Mouse (Mus musculus) right cerebral cortex, postnatal 10 days (tissue): Measurements from ENCODE around the gene Ccdc146.
"Not testable (repeated sequence)": the region's sequence is repeated elsewhere in the genome, so short reads cannot be mapped to it uniquely, and the experiment has no call there.

Experiments used
- DNase-seq, 2 experiments: peaks; one replicate each; pipeline ENCODE4 v3.0.0; 2021; ENCODE audit warnings: low spot score in 2 of 2

The Ccdc146 gene

DNA sequence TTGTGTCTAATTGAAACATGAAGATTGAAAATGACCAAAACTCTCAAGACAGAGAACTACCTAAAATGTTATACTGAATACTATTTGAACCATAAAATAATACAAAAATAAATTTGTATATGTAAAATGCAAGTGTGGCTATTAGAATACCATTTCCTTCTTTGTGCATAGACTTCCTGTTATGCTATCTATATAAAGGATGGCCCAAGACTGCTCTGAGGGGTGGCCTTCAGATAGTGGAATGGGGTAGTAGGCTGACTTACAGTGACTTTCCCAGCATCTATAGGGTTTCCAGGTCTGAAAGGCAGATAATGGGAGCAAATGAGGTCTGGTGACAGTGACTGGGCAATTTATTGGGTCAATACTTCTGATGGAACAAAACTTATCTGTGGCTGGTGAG, 37.1 kb downstream of the Ccdc146 start:
- DNase-seq, result no peak

DNA sequence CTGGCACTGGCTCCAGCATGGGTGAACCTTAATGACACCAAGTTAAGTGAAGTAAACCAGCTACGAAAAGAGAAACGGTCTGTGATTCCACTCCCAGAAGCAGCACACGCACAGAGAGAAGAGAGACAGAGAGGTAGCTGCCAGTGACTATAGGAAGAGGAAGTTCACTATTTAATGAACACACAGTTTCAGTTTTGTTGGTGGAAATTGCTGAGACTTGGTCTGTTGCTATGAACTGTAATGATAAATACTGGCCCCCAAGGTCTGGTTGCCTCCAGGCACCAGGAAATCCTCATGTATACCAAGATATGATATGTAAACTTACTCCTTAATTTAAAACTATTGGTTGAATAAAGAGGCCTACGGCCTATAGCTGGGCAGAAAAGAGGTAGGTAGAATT, 38.0 kb downstream of the Ccdc146 start:
- DNase-seq, result no peak

DNA sequence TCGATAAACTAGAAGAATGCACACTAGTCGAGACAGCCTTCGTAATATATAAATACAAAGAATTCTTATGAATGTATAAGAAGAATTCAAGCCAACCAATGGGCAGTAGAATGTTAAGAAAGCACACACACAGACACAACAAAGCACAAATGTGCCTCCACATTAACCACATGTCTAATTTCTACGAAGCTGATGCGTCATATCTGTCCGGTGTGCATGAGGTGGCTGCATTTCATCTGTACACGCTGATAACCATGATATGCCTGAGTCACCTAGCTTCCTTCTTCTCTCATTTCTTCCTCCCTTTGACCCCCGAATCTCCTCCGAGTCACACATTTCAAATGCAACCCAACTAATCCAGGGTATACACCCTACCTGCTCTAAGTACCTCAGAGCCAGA, 39.5 kb downstream of the Ccdc146 start:
- DNase-seq, result no peak

DNA sequence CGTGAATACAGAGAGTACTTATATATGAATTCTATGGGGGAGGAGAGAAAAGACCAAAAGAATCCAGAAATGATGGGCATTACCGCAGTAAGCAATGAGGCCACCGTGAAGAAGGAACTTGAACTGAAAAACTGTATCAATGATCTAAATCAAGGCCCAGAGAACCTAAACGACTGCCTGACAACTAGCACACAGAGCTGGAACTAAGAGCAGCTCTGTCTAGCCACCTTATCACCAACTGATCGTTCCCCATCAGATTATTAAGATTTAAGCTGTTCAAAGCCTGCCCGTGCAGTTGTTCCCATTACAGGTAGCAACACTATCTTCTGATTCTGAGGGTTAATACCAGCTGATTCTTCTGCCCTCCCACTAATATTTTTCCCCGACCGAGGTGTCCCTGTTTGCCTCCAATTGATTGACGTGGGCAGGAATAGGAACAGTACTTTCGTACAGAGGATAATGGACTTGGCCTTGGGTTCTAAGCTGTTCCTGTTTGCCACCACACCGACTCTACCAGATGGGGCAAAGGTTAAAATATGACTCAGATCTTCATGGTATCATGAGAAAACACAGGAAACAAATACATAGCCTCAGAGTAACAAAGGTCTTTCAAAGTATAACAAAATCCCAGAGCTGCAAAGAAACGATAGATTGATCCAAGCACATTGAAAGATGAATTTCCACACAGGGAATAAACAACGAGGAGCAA, 40.1 kb downstream of the Ccdc146 start:
- no peak for DNase-seq

DNA sequence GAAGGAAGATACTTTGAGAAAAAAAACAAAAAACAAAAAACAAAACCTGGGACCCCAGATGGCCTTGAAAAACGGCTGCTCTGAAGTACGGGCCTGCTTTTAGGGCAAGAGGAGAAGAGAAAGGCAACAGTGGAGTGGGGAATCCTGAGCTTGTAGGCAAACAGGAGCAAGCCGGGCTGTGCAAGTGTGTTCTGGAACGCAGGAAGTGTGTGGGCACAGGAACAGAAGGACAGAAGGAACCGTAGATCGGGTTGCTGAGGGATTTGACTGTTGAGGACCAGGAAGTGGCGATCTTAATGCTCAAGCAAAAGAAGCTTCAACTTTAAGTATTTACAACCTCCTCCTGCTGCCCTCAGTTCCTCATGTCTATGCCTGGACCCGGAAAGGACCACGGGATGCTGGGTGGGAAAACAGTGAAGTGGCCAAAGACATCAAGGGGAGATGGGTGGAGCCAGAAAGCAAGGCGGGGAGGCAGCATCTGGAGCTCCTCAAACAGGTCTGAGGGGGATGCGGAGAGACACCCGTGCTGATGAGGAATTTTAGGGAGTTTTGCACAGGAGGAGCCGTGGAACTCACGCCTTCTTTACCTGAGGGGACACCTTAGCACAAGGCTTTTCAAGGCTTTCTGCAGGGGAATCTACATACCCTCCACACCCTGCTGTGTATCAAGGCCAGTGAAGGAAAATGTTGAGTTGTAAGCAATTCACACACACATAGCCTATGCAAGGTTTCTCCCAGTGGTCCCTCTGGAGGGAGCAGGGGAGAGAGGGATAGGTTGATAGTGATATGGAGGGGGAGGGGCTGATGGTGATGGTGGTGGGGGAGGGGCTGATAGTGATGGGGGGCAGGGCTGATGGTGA, 40.9 kb downstream of the Ccdc146 start:
- DNase-seq, result no peak

DNA sequence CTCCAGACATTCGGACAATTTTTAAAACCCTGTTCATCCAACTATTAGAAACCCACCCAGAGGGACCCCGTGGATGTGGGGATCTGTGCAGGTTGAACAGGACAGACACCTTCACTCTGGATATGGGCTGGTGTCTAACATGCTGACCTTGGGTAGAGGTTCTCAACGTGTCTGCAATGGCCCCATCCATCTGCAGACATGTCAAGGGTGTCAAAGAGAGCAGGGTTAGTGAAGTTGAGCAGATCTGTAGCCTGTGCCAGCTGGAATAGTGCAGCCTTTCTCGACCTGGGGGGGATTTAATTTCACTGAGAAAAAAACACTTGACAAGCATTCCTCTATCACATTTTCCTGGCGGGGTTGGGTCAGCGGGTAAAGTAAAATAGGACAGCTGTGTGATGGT, 41.8 kb downstream of the Ccdc146 start:
- no peak for DNase-seq

DNA sequence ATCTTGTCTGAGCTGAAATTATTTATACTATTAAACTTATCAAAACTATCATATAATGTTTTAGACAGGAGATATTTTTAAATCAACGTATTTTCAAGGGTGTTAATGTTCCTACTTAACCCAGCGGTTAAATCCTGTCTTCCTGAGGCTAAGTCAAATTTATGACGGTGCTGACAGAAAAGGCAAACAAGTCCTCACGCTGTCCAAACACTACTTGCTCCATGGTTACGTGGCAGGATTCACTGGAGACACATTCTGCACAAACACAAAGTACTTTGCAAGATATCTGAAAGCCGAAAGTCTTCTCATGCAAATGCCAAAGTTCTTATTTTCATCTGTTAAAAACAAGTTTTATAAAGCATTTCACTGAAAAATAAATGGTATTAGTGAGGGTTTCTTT, 42.5 kb downstream of the Ccdc146 start:
- no peak for DNase-seq

DNA sequence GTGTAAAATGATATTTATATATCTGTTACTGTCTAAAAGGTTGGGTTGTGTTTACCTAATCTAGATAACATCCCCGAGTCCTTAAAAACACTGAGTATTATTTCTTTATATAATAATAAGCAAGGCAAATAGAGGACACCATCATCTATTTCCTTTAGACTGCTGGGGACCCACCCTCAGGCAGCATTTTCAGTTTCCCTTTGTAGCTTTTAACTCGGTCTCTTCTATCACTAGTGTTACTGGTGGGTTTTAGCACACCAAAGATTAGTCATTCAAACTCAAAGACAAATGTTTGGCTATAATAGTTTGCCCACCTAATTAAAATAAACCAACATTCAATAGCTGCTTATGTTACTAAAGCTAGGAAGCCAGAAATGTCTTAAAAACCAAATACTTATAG, 46.1 kb downstream of the Ccdc146 start:
- DNase-seq, result no peak

DNA sequence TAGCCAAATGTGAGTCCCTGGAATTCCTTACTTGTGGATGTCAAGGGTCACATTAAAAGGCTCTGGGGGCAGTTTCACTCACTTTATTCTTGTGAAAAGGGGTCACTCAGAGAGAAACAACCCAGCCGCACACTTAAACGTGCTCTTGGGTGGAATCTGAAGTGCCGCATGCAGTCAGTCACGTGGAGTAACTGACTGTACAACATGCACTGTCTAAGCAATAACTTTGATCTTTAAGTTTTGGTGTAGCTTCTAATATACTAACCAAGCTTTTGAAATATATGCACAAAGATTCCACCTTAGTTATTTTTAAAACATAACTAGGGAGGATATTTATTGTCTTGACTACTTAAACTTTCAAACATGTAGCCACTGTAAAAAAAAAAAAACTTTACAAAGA, 47.5 kb downstream of the Ccdc146 start:
- DNase-seq, result no peak

DNA sequence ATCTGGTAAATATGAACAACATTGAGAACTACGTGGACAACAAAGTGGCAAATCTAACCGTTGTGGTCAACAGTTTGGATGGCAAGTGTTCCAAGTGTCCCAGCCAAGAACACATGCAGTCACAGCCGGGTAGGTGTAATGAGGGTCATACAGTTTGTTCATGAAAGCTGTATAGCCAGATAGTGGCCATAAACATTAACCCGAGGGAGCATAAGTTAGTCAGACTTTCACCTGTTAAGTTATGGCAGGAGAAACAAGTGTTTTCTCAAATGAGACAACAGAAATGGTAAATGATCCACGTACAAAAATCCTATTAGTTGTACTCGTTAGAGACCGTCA, 51.3 kb downstream of the Ccdc146 start:
- DNase-seq, result no peak

DNA sequence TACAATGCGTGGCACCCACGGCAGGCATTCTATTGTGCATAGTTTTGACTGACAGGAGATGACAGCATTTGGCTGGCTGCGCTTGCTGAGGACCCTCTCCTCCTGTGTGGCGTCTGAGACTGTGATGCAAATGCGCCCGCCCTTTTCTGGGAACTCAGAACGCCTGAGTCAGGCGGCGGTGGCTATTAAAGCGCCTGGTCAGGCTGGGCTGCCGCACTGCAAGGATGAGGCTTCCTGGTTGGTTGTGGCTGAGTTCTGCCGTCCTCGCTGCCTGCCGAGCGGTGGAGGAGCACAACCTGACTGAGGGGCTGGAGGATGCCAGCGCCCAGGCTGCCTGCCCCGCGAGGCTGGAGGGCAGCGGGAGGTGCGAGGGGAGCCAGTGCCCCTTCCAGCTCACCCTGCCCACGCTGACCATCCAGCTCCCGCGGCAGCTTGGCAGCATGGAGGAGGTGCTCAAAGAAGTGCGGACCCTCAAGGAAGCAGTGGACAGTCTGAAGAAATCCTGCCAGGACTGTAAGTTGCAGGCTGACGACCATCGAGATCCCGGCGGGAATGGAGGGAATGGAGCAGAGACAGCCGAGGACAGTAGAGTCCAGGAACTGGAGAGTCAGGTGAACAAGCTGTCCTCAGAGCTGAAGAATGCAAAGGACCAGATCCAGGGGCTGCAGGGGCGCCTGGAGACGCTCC, 51.8 kb downstream of the Ccdc146 start, which contains the start of gene Fgl2:
Gene Fgl2, plus strand, starts transcription at position 150 of the 687 bp plus-strand sequence.
- DNase-seq, result peak; percentile 64 to 66

DNA sequence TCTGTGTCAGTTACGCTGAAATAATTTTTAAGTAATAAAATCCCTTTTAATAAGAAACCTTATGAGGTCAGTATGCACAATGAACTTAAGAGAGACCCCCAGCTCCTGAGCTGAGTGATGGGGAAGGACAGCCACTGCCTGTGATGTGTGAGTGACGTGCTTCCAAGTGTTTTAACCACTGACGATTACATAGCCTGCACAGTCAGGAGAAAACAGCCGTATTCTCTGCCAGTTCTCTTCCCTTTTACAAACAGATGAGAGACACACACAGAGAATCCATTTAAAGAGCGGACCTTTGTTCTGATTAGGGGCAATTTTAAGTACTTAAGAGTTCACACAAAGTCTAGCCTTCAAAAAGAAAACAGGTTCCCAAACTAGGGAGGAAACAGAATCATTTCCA, 52.6 kb downstream of the Ccdc146 start:
- no peak for DNase-seq

DNA sequence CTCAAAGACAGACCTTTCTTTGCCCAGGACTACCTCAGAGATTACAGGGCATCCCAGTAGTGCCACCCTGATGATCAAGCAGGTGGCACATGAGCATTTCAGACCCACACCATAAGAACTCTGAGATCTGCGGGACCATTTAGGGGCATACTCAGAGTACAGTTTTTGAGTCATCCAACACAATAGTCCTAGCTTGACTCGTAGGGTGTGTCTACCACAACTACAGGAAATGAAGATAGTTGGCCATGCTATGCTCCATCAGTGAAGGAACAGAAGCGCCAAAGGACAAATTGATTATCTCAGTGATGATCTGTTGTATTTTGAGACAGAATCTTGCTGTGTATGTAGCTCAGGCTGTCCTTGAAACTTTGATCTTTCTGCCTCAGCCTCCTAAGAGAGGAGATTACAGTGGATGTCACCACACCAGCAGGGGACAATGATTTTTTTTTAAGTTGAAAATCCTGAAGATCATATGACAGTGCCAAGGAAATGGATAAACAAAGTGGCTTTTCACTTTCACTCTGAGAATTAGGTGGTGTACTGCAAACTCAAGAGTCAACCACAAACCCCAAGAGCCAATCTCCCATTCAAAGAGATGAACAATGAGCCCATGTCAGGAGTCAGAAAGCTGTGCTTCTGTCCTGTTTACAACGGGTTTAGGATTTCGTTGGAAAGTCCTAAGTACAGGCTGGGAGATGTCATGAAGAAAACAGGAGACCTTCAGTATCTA, 54.1 kb downstream of the Ccdc146 start:
- DNase-seq, result no peak

DNA sequence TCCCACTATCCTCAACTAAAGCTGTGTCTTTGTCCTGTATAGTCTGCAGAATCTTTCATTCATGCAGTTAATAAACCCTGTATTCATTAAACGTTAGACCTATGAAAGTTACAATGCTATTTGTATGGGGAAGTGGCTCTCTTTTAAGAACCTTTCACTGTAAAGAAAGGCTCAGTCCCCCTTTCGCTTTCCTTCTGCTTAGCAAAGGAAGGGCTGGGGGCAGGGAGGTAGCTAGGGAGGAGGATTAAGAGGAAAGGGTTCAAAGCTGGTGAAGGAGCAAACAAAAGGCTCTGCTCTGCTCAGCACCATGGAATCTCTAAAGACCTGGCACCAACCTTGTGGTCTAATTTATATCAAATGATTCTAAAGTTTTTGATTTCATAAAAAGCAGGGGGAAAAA, 57.0 kb downstream of the Ccdc146 start:
- DNase-seq, result no peak

DNA sequence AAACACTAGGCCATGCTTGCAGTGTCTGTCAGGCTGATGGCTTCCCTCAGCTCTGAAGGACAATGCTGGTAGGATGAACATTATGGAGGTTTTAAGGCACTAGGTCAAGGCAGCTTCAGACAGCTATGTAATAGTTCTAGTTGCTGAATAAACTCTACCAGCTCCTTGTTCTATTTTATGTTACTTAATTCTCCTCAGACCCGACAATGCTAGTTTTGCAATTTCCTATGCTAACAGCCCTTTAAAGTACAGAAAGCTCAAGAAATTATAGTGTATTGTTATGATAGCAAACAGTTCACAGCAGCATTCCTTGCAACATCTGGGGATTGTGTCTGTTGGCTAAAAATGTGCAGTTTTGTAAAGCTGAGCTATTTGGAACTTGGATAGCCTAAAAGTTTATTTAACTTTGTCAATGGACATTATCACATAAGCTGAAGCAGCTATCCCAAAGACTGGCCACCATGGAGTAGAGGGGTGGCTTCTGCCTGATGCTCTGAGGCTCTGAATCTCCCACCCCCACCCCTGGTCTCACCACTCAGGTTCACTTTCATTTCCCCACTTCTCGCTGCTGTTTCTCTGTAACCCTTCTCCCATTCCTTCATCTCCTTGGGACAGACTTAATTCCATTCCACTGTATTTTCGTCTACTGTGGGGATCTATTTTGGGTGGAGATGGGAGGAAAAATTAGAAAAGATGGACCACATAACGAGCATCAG, 58.0 kb downstream of the Ccdc146 start:
- DNase-seq, result no peak

DNA sequence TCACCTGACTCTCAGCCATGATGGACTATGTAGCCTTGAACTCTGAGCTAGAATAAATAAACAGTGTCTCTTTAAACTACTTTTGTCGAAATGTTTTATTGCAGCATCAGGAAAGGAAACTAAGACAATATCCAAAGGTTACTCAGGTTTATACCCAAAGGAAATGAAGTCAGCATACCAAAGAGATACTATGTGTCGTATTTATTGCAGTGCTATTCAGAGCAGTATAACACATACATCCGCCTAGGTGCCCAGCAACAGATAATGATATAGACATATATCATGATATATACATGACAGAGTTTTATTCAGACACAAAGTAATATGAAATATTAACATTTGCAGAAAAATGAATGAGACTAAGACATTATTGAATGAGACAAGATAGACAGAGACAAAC, 61.1 kb downstream of the Ccdc146 start:
- DNase-seq, result no peak

DNA sequence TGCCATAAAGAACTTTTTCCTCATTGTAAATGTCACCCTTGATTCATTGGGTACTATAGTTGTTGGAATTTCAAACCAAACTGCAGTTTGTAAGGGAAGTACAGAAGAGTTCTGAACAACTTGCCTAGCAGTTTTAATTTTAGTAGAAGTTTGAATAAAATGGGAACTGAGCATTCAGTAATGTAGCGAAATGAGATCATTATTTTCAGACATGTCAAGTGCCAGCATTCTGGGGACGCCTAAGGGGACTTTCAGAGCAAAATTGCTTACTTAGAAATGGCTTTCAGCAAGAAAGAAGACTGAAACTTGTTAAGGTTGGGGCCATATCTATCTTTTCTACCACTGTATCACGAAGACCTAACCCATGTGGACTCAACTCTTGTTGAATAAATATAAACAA, 65.8 kb downstream of the Ccdc146 start:
- DNase-seq, result no peak

DNA sequence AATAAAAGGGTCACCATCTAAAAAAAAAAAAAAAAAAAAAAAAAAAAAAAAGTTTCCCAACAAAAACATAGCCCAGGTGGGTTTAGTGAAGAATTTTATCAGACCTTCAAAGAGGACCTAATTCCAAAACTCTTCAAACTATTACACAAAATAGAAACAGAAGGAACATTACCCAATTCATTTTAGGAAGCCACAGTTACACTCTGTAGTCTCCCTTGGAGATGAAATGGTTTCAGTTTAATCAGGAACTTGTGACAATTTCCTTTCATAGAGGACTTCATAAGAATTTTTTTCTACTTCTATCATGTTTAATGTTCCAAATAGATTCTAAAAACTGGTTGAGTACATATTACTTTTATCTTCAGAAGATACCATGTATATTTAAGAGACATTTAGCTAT, 72.8 kb downstream of the Ccdc146 start:
- DNase-seq, result no peak

DNA sequence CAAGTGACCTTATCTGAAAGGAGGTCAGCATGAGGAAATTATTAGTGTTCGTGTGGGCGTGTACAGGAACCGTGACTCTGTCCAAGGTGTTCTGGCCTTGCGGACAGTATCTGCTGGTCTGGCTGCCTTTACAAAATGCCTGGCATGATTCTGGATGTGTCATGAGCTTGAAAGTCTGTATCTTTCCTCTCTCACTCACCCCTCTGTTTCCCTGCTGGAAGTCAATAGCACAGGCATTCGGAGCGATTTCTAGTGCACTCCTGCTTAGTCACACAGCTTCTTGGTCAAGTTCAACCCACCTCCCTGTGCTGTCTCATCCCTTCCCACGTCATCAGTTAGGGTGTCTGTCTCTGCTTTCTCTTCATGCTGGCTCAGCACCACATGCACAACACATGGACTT, 76.1 kb downstream of the Ccdc146 start:
- DNase-seq, result no peak

DNA sequence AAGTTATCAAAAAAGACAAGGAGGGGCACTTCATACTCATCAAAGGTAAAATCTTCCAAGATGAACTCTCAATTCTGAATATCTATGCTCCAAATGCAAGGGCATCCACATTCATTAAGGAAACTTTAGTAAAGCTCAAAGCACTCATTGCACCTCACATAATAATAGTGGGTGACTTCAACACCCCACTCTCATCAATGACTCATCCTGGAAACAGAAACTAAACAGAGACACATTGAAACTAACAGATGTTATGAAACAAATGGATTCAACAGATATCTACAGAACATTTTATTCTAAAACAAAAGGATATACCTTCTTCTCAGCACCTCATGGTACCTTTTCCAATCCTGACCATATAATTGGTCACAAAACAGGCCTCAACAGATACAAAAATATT, 82.2 kb downstream of the Ccdc146 start:
- DNase-seq, result not testable (repeated sequence)

DNA sequence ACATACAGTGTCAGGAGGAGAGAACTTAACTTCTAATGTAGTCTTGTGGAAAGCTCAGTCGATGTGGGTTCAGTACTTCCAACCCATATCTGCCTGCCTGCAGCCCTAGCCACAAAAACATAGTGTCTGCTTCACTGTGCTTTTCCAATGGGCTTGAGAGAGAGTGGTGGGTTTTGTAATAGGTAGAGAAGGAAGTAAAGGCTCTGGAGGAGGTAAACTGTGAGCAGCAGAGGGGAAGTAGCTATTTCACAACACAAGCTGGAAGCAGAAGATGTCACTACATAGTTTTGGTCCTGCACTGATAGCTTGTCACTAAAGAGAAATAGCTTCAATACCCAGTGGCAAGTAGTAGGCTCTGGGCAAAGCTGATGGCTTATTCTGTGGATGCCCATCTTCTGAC, 92.4 kb downstream of the Ccdc146 start:
- DNase-seq, result no peak

DNA sequence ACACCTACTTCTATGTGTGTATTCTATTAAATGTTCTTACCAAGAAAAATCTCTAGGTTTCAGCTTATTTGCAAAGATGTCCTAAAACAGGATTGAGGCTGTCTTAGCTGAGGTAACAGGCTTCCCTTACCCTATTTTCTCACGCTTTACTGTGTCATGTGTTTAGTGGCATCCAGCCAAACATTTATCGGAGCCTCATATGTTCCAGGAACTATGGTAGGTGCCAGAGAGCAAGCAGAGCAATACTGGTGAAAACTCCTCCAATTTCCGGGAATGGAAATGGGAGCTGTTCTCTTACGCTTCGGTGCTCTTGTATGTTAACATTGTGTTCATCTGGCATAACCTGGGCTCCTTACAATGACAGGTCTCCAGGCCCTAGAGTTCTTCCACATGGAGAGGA, 92.8 kb downstream of the Ccdc146 start:
- DNase-seq, result no peak
